Mouse (Mus musculus) kidney, postnatal 36 days (tissue): ENCODE data around the gene Ccer2.

Experiments used
- DNase-seq, 2 experiments: peaks; one replicate each; pipeline ENCODE4 v3.0.0; 2021 to 2022; ENCODE audit warnings: mixed read lengths in 2 of 2

Gene Ccer2

GRCm38 (mm10) chr7:28756079-28756478 lies at the start of gene Ccer2:
Ccer2 (plus strand) TSS chr7:28756174.
- no peak for DNase-seq

GRCm38 (mm10) chr7:28709454-28709853 lies 46.5 kb upstream of the Ccer2 start:
- DNase-seq = no peak

GRCm38 (mm10) chr7:28710962-28711361 lies 45.0 kb upstream of the Ccer2 start:
- DNase-seq = peak in 1 of 2 experiments; percentile 19

GRCm38 (mm10) chr7:28714667-28715066 lies 41.3 kb upstream of the Ccer2 start:
- no peak for DNase-seq

DNA sequence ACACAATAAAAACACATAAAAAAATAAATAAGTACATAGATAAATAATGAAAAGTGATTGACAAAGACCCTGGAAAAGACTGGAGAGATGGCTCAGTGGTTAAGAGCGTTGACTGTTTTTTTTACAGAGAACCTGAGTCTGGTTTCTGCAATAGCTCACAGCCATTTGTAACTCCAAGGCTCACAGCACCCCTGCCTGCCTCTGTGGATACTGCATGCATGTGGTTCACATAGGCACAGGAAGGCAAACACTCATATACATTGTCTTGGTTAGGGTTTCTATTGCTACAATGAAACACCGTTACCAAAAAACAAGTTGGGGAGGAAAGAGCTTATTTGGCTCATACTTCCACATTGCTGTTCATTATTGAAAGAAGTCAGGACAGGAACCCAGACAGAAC lies 40.4 kb upstream of the Ccer2 start:
- no peak for DNase-seq

DNA sequence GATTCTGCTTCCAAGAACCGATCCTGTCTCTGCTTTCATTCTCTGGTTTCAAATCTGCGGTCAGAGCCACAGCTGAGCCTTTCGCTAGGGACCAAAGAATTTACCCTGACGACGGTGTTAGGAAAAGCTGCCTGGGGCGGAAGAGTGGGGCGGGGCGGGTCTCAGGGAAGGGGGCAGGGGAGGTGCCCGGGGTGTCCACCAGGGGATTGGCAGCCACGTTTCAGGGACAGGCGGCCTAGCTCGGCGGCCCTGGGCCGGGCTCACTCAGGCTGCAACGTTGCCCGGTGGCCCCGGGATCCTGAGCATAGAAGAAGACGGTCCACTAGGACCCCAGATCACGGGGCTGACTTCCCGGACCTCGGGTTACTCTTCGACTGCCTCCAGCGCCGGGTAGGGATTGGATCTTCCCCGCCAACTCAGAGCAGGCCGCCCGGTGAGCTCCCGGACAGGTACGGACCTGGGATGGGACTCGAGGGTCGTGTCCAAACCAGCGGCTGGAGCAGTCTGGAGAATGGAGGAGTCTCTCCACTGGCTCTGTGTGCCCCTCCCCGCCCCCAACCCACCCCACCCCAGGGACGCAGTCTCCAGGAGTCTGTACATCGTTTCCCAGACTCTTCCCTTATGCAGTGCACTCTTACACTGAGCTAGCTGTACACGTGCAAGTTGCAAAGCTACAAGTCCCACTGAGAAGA lies 39.2 kb upstream of the Ccer2 start, which contains the start of gene Fbxo17:
Gene Fbxo17, plus strand, starts transcription at position 215 of the 692 bp plus-strand sequence.
- peak; percentile 47 to 73 for DNase-seq

DNA sequence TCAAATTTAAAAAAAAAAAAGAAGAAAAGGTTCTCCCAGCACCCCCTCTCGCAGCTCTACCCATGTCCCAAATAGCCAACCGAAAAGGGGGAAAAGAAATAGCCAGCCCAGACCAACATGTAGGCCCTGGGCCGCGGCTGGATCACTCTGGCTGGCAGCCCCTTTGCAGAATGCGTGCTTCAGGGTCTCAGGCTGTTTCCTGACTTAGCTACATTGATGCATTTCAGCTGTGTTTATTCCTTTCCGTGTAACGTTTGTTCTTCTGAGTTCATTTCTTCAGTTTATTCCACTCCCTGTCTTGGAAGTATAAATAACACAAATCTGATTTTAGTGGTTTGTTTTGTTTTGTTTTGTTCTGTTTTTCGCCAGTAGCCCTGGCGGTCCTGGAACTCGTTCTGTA lies 38.2 kb upstream of the Ccer2 start:
- DNase-seq = no peak

DNA sequence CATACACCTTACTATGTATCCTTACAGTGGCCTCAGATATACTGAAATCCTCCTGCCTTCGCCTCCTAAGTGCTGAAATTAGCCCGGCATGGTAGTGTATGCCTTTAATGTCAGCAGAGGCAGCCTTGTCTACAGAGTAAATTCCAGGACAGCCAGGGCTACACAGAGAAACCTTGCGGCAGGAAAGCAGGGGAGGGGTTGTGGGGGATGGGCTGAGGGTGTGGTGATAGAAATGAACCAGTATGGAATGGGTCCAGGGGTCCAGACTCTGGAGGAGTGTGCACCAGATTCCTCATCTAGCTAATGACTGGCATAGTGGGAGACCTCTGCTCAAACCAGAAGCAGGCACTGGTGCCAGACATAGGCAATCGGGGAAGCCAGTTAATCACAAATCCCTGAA lies 36.8 kb upstream of the Ccer2 start:
- no peak for DNase-seq

GRCm38 (mm10) chr7:28719650-28720049 lies 36.3 kb upstream of the Ccer2 start:
- no peak for DNase-seq

- DNase-seq = no peak
Measured at GRCm38 (mm10) chr7:28720753-28721537, 35.0 kb upstream of the Ccer2 start.

GRCm38 (mm10) chr7:28722079-28722478 lies 33.9 kb upstream of the Ccer2 start:
- DNase-seq = no peak

GRCm38 (mm10) chr7:28724613-28725012 lies 31.4 kb upstream of the Ccer2 start:
- no peak for DNase-seq

GRCm38 (mm10) chr7:28726600-28726999 lies 29.4 kb upstream of the Ccer2 start:
- peak; percentile 57 to 85 for DNase-seq

GRCm38 (mm10) chr7:28727649-28728340 lies 28.2 kb upstream of the Ccer2 start:
- peak in 1 of 2 experiments; percentile 53 for DNase-seq

GRCm38 (mm10) chr7:28732341-28733142 lies 23.4 kb upstream of the Ccer2 start:
- peak; percentile 94 to 95 for DNase-seq

GRCm38 (mm10) chr7:28733211-28733610 lies 22.8 kb upstream of the Ccer2 start:
- no peak for DNase-seq

DNA sequence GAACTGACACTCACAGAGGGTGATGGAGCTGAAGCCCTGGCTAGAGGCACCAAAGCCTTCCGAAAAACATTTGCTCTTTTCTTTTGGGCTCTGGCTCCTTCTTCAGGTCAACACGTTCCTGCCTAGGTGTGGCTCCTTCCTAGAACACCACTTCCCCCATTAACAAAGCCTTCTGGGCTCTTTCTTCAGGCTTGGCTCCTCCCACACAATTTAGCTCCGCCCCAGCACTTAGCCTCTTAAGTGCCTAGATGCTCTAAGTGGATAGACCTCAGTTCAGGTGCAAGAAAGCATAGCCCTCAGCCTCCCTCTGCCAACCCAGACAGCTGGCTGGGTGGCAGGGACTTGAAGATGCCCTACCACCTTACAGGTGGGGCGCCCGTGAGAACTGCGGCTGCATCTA lies 20.3 kb upstream of the Ccer2 start:
- no peak for DNase-seq

GRCm38 (mm10) chr7:28739829-28740228 lies 16.1 kb upstream of the Ccer2 start:
- DNase-seq = no peak

GRCm38 (mm10) chr7:28740949-28741348 lies 15.0 kb upstream of the Ccer2 start:
- no peak for DNase-seq

DNA sequence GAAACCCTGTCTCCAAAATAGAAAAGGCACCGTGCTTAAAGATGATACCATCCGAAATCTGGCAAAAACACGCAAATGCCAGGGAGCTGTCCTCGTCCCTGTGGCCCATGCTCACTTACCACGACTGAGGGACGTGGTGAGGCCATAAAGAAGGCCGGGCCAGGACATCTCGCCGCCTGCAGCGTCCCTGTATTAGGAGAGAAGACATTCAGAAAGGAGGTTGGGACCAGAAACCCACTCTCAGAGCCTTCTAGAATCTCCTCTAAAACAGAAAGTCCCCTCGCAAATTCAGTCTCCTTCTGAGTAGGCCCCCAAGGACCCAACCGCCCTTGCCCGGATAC lies 14.6 kb upstream of the Ccer2 start:
- peak in 1 of 2 experiments; percentile 16 for DNase-seq

DNA sequence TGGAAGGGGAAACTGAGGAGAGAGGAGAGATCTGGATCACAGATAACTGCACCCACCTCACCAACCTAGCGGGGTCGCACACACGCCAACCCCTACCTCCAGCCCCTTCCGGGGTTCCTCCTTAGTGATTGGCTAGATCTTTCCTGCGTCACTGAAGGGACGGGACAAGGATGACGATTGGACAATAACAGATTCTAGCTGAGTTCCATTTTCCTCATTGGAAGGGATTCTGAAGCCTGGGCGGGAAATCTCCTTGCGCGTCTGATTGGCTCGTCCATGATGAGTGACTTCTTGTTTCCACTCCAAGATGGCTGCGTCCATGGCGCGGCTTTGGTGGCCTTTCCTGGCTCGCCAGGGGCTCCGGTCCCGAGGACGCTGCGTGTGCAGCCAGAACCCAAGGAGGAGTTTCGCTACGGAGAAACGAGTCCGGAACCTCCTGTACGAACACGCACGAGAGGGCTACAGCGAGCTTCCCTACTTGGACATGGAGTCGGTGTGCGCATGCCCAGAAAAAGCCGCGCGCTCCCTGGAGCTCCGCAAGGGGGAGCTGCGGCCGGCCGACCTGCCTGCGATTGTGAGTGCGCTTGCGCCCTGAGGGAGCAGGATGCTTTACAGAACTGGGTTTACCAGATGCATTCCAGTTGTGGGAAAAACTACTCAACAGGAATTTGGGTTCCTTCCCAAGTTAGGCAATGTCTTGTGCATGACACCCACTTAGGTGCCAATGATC lies 14.1 kb upstream of the Ccer2 start, which contains the start of the genes Mrps12 and Sars2:
Gene Mrps12, minus strand, starts transcription at position 112 of the 730 bp plus-strand sequence.
Gene Sars2, plus strand, starts transcription at position 284 of the 730 bp plus-strand sequence.
- peak; percentile 95 to 98 for DNase-seq

DNA sequence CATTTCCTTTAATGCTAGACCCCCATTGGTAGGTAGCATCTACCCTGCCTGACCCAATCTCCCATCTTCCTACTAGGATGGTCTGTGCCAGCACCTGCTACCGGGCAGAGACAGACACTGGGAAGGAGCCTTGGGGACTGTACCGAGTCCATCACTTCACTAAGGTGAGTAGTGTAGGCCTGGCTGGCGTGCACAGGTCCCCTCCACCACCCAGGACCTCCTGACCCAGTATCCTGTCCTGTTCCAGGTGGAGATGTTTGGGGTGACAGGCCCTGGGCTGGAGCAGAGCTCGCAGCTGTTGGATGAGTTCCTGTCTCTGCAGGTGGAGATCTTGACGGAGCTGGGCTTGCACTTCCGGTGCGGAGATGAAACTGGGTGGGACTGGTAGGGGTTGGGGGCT lies 6.0 kb upstream of the Ccer2 start:
- no peak for DNase-seq
